Mouse (Mus musculus) lung, embryonic 14.5 days (tissue): ENCODE measurements at regions not wholly inside any gene's neighbourhood (a gene's known extent, or its start where the extent isn't known, plus 50 kb on each side); places are given as distances from the start of the nearest gene placed in this dataset.
"Not testable (repeated sequence)": the region's sequence is repeated elsewhere in the genome, so short reads cannot be mapped to it uniquely, and the experiment has no call there.

Source experiments
- ATAC-seq: fragments of 200-750 bp; cut with Nextera tagmentation; 2 replicates; pipeline ENCODE4 v1.8.0; 2017; ENCODE audit warnings: mild to moderate bottlenecking, moderate TSS enrichment, moderate library complexity; ENCODE audit not compliant: insufficient read depth
- DNase-seq: peaks from one replicate; pipeline ENCODE4 v3.0.0-alpha.2; 2015
- H3K27ac ChIP-seq: fragments of 300-500 bp; sonication (generic); 2 replicates; pipeline ENCODE4 v1.5.1; 2014; ENCODE audit warnings: low read depth, mild to moderate bottlenecking, moderate library complexity
- H3K27me3 ChIP-seq: fragments of 300-500 bp; sonication (generic); 2 replicates; pipeline ENCODE4 v1.6.1; 2014; ENCODE audit warnings: low read length, control low read depth; ENCODE audit not compliant: insufficient read depth
- H3K36me3 ChIP-seq: fragments of 300-500 bp; sonication (generic); 2 replicates; pipeline ENCODE4 v1.6.1; 2014; ENCODE audit warnings: control low read depth; ENCODE audit not compliant: insufficient read depth
- H3K4me1 ChIP-seq: fragments of 300-500 bp; sonication (generic); 2 replicates; pipeline ENCODE4 v1.6.1; 2014; ENCODE audit warnings: antibody characterized with exemption, control low read depth; ENCODE audit not compliant: insufficient read depth
- H3K4me2 ChIP-seq: fragments of 300-500 bp; sonication (generic); 2 replicates; pipeline ENCODE4 v1.6.1; 2014; ENCODE audit warnings: mild to moderate bottlenecking
- H3K4me3 ChIP-seq: fragments of 300-500 bp; sonication (generic); 2 replicates; pipeline ENCODE4 v1.5.1; 2014; ENCODE audit warnings: low read depth, low read length
- H3K9ac ChIP-seq: fragments of 300-500 bp; sonication (generic); 2 replicates; pipeline ENCODE4 v1.6.1; 2014
- H3K9me3 ChIP-seq: fragments of 300-500 bp; sonication (generic); 2 replicates; pipeline ENCODE4 v1.6.1; 2016; ENCODE audit warnings: low read depth, low read length, control low read depth
- CTCF ChIP-seq: IDR thresholded peaks from 2 replicates; pipeline ENCODE4 v1.5.1; 2016; ENCODE audit warnings: antibody characterized with exemption, low read depth
- WGBS: fragments of 180-500 bp; shearing (Covaris S2); extraction: QIAGEN DNeasy Blood & Tissue Kit; methylation state at CpG from one replicate; pipeline ENCODE4 v1.1.7; 2014; 5-methylcytosine and 5-hydroxymethylcytosine counted together

DNA sequence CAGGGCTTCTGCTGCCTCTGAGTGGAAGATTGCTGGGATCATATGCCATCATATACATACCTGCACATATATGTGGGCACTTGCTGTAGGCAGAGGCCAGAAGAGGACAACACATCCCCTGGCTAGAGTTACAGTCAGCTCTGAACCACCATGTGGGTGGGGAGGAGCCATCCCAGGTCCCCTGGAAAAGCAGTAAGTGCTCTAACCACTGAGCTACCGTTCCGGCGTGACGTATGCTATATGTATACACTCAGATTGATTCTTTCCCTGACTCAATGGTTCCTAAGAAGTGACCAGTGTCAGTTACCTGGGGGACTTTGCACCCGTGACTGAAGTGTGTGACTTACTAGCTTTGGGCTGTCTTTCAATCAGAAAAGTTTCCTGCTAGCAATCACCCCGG, 104.6 kb downstream of the Sox2 start:
- no peaks in the 10 kb centered on the region for H3K9me3 ChIP-seq
- no peak overlapping the region for H3K27ac ChIP-seq
- peaks cover 6% of the 10 kb centered on the region; the same call in 1 of the 2 replicates for H3K4me1 ChIP-seq
- TF ChIP-seq CTCF, result no peak
- H3K4me2 ChIP-seq, result no peak overlapping the region
- no peak overlapping the region for H3K9ac ChIP-seq
- no peak overlapping the region for H3K4me3 ChIP-seq
- DNase-seq (no peak), ATAC-seq (no peak)
- H3K27me3 ChIP-seq, result no peaks in the 10 kb centered on the region
- 88% methylated on average over 6 of the region's 6 CpGs for WGBS
- no peaks in the 10 kb centered on the region for H3K36me3 ChIP-seq

DNA sequence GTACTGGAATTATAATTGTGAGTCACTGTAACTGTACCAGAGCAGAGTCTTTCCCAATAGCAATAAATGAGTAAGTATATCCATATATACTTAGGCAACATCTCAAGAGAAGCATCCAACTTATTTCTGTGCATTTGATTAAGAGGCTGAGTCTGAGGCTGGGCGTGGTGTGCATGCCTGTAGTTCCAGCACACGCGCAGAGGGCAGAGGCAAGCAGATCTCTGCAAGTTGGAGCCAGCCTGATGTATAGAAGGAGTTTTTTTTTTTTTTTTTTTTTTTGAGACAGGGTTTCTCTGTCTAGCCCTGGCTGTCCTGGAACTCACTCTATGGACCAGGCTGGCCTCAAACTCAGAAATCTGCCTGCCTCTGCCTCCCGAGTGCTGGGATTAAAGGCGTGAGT, 105.1 kb downstream of the Sox2 start:
- H3K27me3 ChIP-seq, H3K9me3 ChIP-seq, H3K4me1 ChIP-seq, H3K27ac ChIP-seq, H3K4me3 ChIP-seq, H3K9ac ChIP-seq, ATAC-seq, DNase-seq, H3K36me3 ChIP-seq, H3K4me2 ChIP-seq: not testable (repeated sequence)
- WGBS, result 92% methylated on average over 5 of the region's 5 CpGs

DNA sequence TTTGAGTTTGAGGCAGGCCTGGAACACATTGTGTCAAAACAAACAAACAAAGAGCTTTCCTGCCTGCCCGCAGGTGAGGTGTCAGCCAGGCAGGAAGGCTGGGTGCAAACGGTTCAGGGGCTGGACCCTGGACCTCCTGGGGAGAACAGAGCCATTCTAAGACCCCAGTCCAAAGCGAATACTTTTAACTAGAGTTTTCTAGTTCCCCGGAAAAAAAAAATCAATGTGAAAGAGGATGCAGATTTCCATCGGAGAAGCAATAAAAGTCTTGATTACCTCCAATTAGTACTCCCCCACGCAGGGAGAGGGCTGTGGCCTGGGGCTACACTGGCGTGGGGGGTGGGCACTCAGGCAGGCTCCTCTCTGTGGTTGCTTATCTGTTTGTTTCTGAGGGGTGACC, 106.4 kb downstream of the Sox2 start:
- no peak overlapping the region for H3K9ac ChIP-seq
- H3K4me3 ChIP-seq, result no peak overlapping the region
- H3K36me3 ChIP-seq, result no peaks in the 10 kb centered on the region
- H3K27me3 ChIP-seq, result no peaks in the 10 kb centered on the region
- WGBS, result 19% methylated on average over 7 of the region's 7 CpGs
- no peak for DNase-seq
- ATAC-seq, result no peak
- TF ChIP-seq CTCF, result no peak
- H3K9me3 ChIP-seq, result no peaks in the 10 kb centered on the region
- H3K27ac ChIP-seq, result no peak overlapping the region
- peaks cover 6% of the 10 kb centered on the region; the same call in 1 of the 2 replicates for H3K4me1 ChIP-seq
- H3K4me2 ChIP-seq, result no peak overlapping the region

DNA sequence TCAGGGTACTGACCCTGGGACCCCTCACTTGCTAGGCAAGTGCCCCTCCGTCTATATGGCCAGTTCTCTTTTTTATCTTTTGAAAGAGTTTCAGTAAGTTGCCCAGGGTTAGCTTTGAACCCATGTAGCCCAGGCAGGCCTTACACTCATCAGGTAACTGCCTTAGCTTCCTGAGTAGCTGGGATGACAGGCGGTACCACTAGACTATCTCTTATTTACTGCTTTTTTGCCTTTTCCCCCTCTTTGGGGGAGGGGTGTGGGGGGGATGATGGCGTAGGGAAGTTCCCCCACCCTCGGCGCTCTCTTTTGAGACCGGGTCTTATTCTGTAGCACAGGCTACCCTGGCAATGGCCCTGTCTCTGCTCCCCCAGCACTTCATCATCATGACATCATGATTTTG, 106.9 kb downstream of the Sox2 start:
- no peak for TF ChIP-seq CTCF
- WGBS, result 58% methylated on average over 6 of the region's 6 CpGs
- no peaks in the 10 kb centered on the region for H3K36me3 ChIP-seq
- no peak overlapping the region for H3K4me3 ChIP-seq
- DNase-seq, result no peak
- H3K4me2 ChIP-seq, result no peak overlapping the region
- H3K9ac ChIP-seq, result no peak overlapping the region
- no peak for ATAC-seq
- H3K27me3 ChIP-seq, result no peaks in the 10 kb centered on the region
- H3K9me3 ChIP-seq, result no peaks in the 10 kb centered on the region
- peaks cover 6% of the 10 kb centered on the region; the same call in 1 of the 2 replicates for H3K4me1 ChIP-seq
- H3K27ac ChIP-seq, result no peak overlapping the region

DNA sequence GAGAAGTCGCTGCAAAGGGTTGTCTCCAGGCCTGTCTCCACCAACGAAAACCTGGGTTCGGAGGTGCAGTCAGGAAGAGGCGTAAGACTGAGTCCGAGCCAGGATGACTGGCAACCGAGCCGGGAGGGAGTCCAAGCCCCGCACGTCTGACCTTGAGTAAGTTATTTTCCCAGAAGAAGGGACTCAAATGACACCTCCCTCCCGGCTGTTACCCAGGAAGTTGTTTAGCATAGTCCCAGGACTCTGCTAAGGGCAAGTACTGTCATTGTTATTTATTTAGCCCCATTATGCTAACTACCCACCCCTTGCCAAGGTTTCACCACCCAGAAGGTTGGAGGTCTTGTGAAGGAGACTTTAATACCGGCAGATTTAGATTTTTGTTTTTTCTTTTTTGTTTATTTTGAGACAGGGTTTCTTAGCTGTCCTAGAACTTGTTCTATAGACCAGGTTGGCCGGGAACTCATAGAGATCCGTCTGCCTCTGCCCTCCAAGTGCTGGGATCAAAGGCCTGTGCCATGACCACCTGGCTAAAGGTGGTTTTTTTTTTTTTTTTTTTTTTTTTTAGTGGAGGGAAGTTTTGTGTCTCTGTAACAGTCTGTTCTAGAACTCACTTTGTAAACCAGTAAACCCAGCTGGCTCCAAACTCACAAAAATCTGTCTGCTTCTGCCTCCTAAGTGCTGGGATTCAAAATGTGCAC, 107.8 kb downstream of the Sox2 start:
- H3K9ac ChIP-seq, result no peak overlapping the region
- H3K27me3 ChIP-seq, result no peaks in the 10 kb centered on the region
- no peaks in the 10 kb centered on the region for H3K9me3 ChIP-seq
- no peak overlapping the region for H3K4me2 ChIP-seq
- ATAC-seq (peak; percentile 28; the same call in 1 of the 2 replicates), DNase-seq (peak; percentile 3)
- 27% methylated on average over 13 of the region's 13 CpGs for WGBS
- no peaks in the 10 kb centered on the region for H3K36me3 ChIP-seq
- TF ChIP-seq CTCF, result no peak
- no peak overlapping the region for H3K27ac ChIP-seq
- no peak overlapping the region for H3K4me3 ChIP-seq
- peaks cover 6% of the 10 kb centered on the region; the same call in 1 of the 2 replicates for H3K4me1 ChIP-seq

DNA sequence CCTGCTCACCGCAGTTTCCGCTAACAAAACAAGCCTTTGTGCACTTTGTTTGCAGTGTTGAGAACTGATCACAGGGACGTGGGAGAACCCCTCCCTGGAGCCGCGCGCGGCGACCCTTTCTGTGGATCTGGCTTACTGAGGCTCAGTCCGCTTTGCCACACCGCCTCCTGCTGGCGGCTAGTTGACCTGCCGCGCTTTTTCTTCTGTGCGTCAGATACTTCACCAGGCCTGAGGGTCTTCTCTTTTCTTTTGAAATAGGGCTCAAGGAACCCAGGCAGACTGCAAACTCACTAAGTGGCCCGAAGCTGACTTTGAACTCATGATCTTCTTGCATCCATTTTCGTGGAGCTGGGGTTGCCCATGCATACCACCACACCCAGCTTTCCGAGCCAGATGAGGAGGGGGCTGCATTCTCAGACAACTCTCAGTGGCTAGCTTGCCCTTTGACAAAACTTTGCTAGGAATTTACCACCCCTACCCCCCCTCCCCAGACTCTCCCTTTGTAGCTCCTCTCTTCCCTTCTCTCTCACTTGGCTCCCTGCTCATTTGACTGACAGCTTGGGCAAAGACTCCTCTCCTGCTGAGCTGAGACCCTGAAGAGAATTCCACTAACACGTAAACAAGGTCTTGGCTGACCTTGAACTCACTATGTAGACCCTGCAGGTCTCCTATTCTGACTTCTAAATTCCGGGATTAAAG, 109.9 kb downstream of the Sox2 start:
- DNase-seq, result no peak
- Histone ChIP-seq H3K9ac (no peak overlapping the region), H3K9me3 (no peaks in the 10 kb centered on the region), H3K4me3 (no peak overlapping the region), H3K27me3 (no peaks in the 10 kb centered on the region), H3K27ac (no peak overlapping the region), H3K4me1 (0 out of 2 replicates have a peak, but pooled peaks cover 3% of the 10 kb centered on the region), H3K4me2 (no peak overlapping the region), H3K36me3 (no peaks in the 10 kb centered on the region)
- ATAC-seq, result no peak
- WGBS, result 69% methylated on average over 19 of the region's 19 CpGs
- TF ChIP-seq CTCF, result no peak; the same call in 1 of the 2 replicates

DNA sequence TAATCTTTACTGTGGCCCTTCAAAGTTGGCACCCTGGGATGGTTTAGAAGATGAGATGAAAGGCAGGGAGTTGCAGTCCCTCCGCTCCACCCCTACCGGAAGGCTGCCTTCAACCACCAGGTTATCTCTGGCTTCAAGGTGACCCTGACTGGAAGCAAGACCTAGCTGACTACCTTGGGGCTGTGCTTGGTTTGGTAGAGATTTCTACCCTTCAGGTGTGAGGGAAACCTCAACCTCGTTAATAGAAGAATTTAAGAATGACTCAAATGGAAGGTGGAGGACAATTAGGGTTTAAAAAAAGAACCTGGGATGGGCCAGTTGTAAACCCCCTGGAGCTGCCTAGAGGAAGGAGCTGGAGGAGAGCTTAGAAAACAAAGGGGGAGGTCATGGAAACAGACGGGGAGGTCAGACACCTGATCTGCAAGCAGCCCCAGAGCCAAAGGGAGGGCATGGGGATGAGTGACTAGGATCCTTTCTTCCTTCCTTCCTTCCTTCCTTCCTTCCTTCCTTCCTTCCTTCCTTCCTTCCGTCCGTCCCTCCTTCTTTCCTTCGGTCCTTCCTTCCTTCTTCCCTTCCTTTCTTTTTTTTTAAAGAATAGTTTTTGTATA, 111.1 kb downstream of the Sox2 start:
- ATAC-seq (no peak), DNase-seq (no peak)
- Histone ChIP-seq H3K9ac (no peak overlapping the region), H3K9me3 (no peaks in the 10 kb centered on the region), H3K4me1 (0 out of 2 replicates have a peak, but pooled peaks cover 2% of the 10 kb centered on the region), H3K27ac (no peak overlapping the region), H3K36me3 (no peaks in the 10 kb centered on the region), H3K4me2 (no peak overlapping the region), H3K4me3 (no peak overlapping the region), H3K27me3 (no peaks in the 10 kb centered on the region)
- WGBS, result 66% methylated on average over 7 of the region's 7 CpGs
- no peak for TF ChIP-seq CTCF
